Comparison of ENCODE assay signal across 8 mouse cellular contexts in the genomic region with DNA sequence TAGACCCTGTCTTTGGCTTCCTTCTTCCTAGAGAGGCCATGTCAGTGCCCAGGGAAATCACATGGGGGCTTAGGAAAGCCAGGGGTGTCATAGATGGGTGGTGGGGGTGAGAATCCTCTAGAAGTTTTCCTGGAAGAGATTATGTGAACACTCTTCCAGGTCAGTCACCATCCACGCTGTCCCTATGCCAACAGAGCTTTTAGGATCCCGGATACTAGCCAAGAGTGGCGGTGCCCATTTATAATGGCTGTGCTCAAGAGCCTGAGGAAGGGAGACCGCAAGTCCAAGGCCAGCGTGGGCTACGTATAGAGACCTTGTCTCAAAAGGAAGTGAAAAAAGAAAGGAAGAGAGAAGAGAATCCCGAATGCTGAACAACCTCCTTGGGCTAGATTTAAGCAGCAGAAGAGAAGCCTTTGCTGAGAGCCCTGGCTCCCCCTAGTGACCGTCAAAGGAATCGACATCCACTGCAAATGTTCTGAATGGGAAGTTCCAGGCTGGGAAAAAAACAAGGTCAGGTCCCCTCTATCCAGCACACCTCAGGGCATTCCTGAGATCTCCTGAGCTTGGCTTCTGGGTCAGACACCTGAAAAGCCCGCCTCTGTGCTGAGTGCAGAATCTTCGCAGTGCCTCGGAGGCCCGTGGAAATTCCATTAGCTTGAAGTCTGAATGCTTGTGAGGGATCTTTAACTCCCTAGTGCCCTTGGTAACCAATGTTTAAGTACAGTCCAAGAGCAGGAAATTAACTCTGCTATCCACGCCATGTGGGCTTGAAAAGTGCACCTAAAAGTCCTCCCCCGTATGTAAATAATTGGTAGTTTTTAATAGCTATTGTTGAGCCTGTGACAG. TPM values are rescaled to one million over a fixed set of nuclear protein-coding genes. Genes with fewer than 3 reads are reported as not detected.
A peak's percentile ranks its signal among the peaks of the same experiment; 100 is the strongest.
DNase-seq lines count a peak whose midpoint lies in the region; ATAC-seq and TF ChIP-seq lines count a peak whose summit lies in the region.

No protein-coding gene starts in this region.

- ATAC-seq in embryonic facial prominence, embryonic 14.5 days (ENCODE audit: low read depth): 0 out of 2 replicates have a peak, but pooled peaks have one; percentile 55
- ATAC-seq in hematopoietic stem cell, adult 5-6 weeks (replicated peaks in 1 of 2; ENCODE audit: insufficient read depth in 1 of 2, low FRiP score in 2 of 2, low TSS enrichment in 1 of 2, low read depth in 1 of 2, poor library complexity in 2 of 2, severe bottlenecking in 2 of 2): peak; percentile 75 to 86; a peak in 3 of 4 replicates

- no peaks in the 10 kb centered on the region for H3K9me3 ChIP-seq in E14TG2a.4 (ENCODE audit: low read length)
- no peaks in the 10 kb centered on the region for H3K9me3 ChIP-seq in embryonic facial prominence, embryonic 14.5 days (ENCODE audit: control insufficient read depth, low read length)

- 0 out of 2 replicates have a peak overlapping the region, but pooled peaks have one; percentile 21 for H3K4me2 ChIP-seq in embryonic facial prominence, embryonic 14.5 days (ENCODE audit: low read depth, low read length)

- no peak overlapping the region for H3K27ac ChIP-seq in bone marrow, adult 2 months (ENCODE audit: control insufficient read depth, insufficient read depth, low read depth, low read length, poor library complexity)
- H3K27ac ChIP-seq in embryonic facial prominence, embryonic 14.5 days (replicated peaks; ENCODE audit: low read depth, low read length): 0 out of 2 replicates have a peak overlapping the region, but pooled peaks have one; percentile 23

- H3K36me3 ChIP-seq in E14TG2a.4 (ENCODE audit: insufficient read depth, low read length): no peaks in the 10 kb centered on the region
- H3K36me3 ChIP-seq in embryonic facial prominence, embryonic 14.5 days (ENCODE audit: control insufficient read depth, insufficient read depth, low read length): no peaks in the 10 kb centered on the region

- WGBS in bone marrow, adult 2 months: 24% methylated on average over 15 of the region's 15 CpGs
- 23% methylated on average over 15 of the region's 15 CpGs for WGBS in embryonic facial prominence, embryonic 14.5 days

- H3K27me3 ChIP-seq in E14TG2a.4 (ENCODE audit: insufficient read depth, low read length): peaks cover 37% of the 10 kb centered on the region
- H3K27me3 ChIP-seq in embryonic facial prominence, embryonic 14.5 days (replicated peaks; ENCODE audit: control insufficient read depth, insufficient read depth, low read length): no peaks in the 10 kb centered on the region

- peaks cover 7% of the 10 kb centered on the region; the same call in 1 of the 2 replicates for H3K4me1 ChIP-seq in E14TG2a.4 (replicated peaks; ENCODE audit: low read depth, low read length)
- H3K4me1 ChIP-seq in bone marrow, adult 2 months (ENCODE audit: control insufficient read depth, insufficient read depth, low read length): no peaks in the 10 kb centered on the region; the same call in 1 of the 2 replicates
- no peaks in the 10 kb centered on the region; the same call in 1 of the 2 replicates for H3K4me1 ChIP-seq in embryonic facial prominence, embryonic 14.5 days (ENCODE audit: control insufficient read depth, insufficient read depth, low read length)

- TF ChIP-seq CTCF in E14TG2a.4 (conservative IDR thresholded peaks at IDR 0.05; ENCODE audit: low read length): peak; percentile 97
- peak; percentile 70 for TF ChIP-seq CTCF in bone marrow, adult 2 months (IDR thresholded peaks at IDR 0.05; ENCODE audit: control insufficient read depth, insufficient read depth, low read length)

- no peak for TF ChIP-seq POLR2A in bone marrow, adult 2 months (IDR thresholded peaks at IDR 0.05; ENCODE audit: borderline replicate concordance, control insufficient read depth, low read depth, low read length)

- H3K9ac ChIP-seq in embryonic facial prominence, embryonic 14.5 days (ENCODE audit: low read depth, low read length): no peak overlapping the region

- H3K4me3 ChIP-seq in E14TG2a.4 (replicated peaks; ENCODE audit: low read length): no peak overlapping the region
- H3K4me3 ChIP-seq in bone marrow, adult 2 months (replicated peaks; ENCODE audit: control insufficient read depth, low read depth, low read length): no peak overlapping the region
- no peak overlapping the region for H3K4me3 ChIP-seq in embryonic facial prominence, embryonic 14.5 days (ENCODE audit: low read depth, low read length)

- DNase-seq in embryonic facial prominence, embryonic 14.5 days (ENCODE audit: low spot score): peak; percentile 78
- peak; percentile 58 to 80 for DNase-seq in layer of hippocampus, adult 8-10 months (ENCODE audit: low spot score in 2 of 2)
- DNase-seq in lung, postnatal 10 days: peak; percentile 78
- DNase-seq in retina, embryonic 14.5 days (ENCODE audit: low spot score): peak; percentile 82
- peak; percentile 55 for DNase-seq in urinary bladder, postnatal 25 days (ENCODE audit: low spot score)

RNA-seq across cellular contexts. Expression of a gene that starts 50.5 kb away (rescaled TPM):
- 1.00 and 2.2 TPM in 2 replicates for polyA plus RNA-seq in bone marrow, adult 2 months (2011; ENCODE audit: insufficient read depth, insufficient read length, low replicate concordance, missing spikeins)
- polyA plus RNA-seq in embryonic facial prominence, embryonic 14.5 days (2014; fragmentation: Nextera tagmentation; extraction: Ambion mirVana): 43.0 and 46.2 TPM in 2 replicates
- total RNA-seq in hematopoietic stem cell, adult 5-6 weeks (2017): not detected in 2 replicates
- total RNA-seq in layer of hippocampus, adult 8-10 months (2022): 10 to 100 TPM in 1 of 4 experiments, 1 to 10 TPM in 3; 9.3 to 10.4 (median 9.7) TPM

Comparison
In these comparisons a context has a peak if more than half of its experiments do, and no peak if none do; other contexts are left out.
1. RNA of a gene that starts 50.5 kb away (total RNA-seq): 9.3 to 10.4 TPM in layer of hippocampus, adult 8-10 months; not detected in hematopoietic stem cell, adult 5-6 weeks; every median in the first group is over 10 times any median in the second.
2. Peak in every context shown above with its lines, with median percentiles within 50 percentile points of each other: DNase-seq.